Mouse (Mus musculus) v-Abl transformed pro-B cells (cell line): ENCODE data around the gene B4galt1.

ENCODE experiments used
- in situ Hi-C, 2 experiments: fragments of 400-800 bp; cut with MboI; formaldehyde crosslinking; loops; one replicate each; pipeline ENCODE4 v1.15.1; 2025; ENCODE audit not compliant: unreplicated experiment in 2 of 2

The B4galt1 gene

DNA sequence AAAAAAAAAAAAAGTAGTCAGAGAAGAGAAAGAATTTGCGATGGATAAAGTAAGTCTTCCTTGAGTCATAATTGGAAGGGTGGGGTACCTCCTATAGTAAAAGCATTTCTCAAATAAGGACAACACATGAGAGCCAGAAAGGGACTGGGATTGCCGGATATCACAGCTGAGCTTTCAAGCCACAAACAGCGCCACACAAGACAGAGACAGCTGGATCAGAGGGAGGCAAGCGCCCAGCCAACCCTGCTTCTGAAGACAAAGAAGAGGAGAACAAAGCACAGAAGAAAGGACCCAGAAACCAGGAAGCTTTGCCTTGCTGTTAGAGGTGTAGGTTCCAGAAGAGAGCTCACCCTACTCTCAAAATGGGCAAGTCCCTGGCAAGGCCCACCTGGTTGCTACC is 67.2 kb downstream of the B4galt1 start:
- in situ Hi-C loops: no loop called here

DNA sequence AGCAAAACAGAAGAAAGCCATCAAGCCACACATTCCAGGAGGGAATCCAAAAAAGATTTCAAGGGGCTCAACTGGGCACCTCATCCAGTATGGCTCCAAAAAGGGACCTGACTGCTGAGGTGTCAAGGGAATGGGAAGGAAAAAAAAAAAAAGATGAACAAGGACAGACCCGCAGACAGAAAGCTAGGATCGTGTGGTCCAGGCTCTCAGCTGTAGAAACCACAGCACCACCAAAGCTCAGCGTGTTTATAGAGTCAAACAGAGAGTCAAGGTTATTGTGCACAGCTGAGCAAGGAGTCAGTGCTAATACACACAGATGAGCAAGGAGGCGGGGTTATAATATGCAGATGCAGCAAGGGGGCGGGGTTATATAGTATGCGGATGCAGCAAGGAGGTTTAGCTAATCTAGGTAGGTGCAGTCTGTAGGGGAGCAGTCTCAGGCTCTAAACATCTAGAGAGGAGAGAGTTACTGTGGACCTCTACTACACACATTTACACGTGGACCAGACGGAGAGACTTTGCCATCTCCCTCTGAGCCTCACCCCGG is 68.1 kb downstream of the B4galt1 start:
- in situ Hi-C loops: no loop called here

- in situ Hi-C loops: no loop called here
Observed at GRCm38 (mm10) chr4:40784556-40785169, 69.1 kb downstream of the B4galt1 start.

GRCm38 (mm10) chr4:40783049-40783448 is 70.8 kb downstream of the B4galt1 start:
- in situ Hi-C loops: no loop called here

- in situ Hi-C loops: no loop called here
Observed at GRCm38 (mm10) chr4:40781797-40782495, 71.9 kb downstream of the B4galt1 start.

DNA sequence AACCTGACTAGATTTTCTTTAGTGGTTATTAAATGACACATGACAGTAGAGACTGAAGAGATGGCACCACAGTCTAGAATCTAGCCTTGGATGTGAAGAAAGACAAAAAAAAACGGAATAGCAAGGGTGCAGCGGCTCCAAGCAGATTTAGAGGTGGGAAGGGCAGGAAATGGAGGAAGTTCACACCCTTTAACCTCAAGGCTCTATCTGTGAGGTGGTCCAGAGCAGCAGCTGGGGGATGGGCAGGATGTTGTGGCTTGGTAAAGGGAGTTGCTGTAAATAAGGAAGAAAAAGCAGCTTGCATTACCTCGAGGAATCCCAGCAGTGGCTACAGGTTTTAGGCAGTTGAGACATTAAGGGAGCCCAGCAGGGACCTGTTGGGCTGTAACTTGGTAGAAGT is 72.7 kb downstream of the B4galt1 start:
- in situ Hi-C loops: no loop called here

- in situ Hi-C loops: no loop called here
Observed at GRCm38 (mm10) chr4:40778656-40779055, 75.1 kb downstream of the B4galt1 start.

- in situ Hi-C loops: no loop called here
Observed at GRCm38 (mm10) chr4:40777116-40777515, 76.7 kb downstream of the B4galt1 start.

DNA sequence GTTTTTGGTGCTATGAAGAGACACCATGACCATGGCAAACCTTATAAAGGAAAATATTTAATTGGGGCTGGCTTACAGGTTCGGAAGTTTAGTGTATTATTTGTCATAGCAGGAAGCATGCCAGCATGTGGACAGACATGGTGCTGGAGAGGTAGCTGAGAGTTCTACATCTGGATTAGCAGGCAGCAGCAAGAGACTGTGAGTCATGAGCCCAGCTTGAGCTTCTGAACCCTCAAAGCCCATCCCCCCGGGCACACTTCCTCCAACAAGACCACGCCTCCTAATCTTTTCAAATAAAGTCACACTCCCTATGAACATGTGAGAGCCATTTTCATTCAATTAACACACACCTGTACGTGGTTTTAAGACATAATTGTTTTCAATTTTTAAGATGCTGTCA is 77.4 kb downstream of the B4galt1 start:
- in situ Hi-C loops: no loop called here

DNA sequence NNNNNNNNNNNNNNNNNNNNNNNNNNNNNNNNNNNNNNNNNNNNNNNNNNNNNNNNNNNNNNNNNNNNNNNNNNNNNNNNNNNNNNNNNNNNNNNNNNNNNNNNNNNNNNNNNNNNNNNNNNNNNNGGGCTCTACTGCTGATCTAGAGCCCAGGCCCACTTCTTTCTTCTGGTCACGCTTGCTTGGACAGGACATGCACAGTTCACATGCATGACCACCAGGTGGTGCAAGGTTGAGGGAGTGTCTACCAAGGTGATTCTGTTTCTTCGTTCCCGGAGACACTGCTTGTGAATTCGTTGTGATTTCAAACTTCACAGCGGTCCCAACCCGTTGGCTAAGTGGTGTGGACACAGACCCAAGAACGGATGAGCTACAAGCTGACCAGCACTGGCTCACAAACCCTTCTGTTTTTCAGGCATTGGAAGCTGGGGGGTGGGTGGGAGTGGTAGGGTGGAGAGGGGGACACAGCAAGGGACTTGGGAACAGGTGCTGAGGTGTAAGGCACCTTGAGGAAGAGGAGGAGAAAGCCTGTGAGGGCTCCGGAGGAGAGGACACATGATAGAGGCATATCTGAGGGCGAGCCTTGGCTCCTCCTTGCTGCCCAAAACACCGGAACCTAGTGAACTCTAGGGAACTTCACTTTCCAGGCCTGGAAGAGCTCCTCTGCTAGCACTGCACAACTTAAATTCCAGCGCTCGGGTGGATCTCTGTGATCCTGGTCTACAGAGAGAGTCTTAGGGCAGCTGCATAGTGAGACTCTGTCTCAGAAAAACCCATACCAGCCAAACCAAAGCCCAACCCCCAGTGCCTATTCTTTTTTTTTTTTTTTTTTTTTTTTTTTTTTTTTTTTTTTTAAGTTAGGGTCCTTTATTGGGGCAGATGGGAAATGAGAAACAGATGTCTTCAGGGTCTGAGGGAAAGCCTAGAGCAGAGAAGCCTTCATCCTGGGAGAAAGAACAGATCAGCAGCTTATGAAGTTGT is 79.2 kb downstream of the B4galt1 start:
- in situ Hi-C loops: loop anchor here (5.0 to 25.0 kb wide), 3 partner anchors 78 to 363 kb away; partner anchors contain the start of genes B4galt1 (in 1 of the 2) and Ube2r2 (in 1 of the 2)

DNA sequence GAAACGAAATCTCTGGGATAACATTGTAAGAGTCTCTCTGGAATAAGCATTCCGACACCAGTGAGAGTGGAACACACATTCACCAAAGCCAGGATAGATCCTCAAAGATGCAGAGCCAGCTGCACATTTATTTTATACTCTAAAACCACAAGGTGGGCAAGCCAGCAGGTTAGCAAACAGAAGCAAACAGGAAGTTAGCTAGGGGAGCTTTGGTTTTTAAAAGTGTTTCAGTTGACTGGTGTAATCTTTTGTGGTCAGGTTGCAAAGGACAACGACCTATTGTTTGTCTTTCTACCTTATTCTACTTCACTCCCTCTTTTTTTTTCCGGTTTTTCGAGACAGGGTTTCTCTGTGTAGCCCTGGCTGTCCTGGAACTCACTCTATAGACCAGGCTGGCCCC is 93.9 kb downstream of the B4galt1 start:
- in situ Hi-C loops: loop anchor here (10.0 to 25.0 kb wide), 2 partner anchors 365 to 377 kb away; partner anchors contain the start of genes Nol6 (in 1 of the 2) and Ube2r2 (in 1 of the 2)

DNA sequence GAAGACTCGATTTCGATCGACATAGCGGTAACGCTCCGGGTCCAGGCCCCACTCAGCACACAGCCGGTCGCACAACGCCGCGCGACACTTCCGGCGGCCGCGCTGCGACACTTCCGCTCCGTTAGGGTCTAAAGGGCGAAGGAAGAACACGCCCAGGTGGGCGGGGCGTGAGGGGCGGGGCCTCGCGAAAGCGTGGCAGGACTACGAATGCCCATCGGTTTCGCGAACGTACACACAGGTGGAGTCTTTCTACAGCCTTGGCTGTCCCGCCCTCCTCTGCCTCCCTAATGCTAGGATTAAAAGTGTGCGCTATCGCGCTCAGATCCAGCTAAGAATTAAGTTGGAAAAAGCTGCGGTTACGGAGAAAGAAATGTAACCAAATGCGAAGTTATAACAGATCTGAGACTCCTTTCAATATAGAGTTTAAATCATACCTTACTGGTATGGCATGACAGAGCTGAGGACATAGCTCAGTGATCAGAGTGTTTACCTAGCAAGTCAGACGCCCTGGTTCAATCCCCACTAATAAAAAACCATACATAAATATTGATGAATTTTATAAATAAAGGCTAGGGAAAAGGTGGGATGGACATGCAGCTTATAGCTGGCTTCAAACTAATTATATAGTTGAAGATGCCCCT is 95.9 kb downstream of the B4galt1 start, which contains the start of gene Smu1:
Gene Smu1 (minus strand): TSS at position 144 of the 641 bp plus-strand sequence.
- in situ Hi-C loops: loop anchor here (10.0 to 25.0 kb wide), 2 partner anchors 367 to 379 kb away; partner anchors contain the start of genes Nol6 (in 1 of the 2) and Ube2r2 (in 1 of the 2)

GRCm38 (mm10) chr4:40757157-40757779 is 96.5 kb downstream of the B4galt1 start:
- in situ Hi-C loops: loop anchor here (10.0 to 25.0 kb wide), 2 partner anchors 368 to 380 kb away; partner anchors contain the start of genes Nol6 (in 1 of the 2) and Ube2r2 (in 1 of the 2)
